ENCODE assay signal across 26 mouse cellular contexts in the genomic region with DNA sequence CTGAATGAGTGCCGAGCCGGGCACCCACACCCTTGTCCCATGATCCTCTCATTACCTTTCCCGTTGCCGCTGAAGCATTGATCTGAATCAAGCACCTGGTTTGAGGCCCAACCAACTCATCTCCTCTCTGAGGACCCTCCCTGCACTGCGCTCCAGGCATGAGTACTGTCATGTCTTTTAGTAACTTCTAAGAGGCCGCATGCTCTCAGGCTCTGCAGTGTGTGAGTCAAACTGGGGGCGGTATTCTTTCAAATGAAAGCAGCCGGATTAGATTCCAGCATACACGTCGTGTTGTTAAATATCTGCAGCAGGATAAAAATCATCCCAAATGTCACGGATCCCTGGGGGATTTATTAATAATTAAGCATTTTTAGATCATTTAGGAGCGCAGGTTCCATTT.
DNase-seq lines count a peak whose midpoint lies in the region; ATAC-seq and TF ChIP-seq lines count a peak whose summit lies in the region.
"Had no signal": no experiment of that assay in that cellular context is flagged by ENCODE, and none has a peak within 500 bp of the region (broad histone marks: within the 10 kb centered on the region; RNA-seq: fewer than 3 reads in every experiment).

No protein-coding gene starts in this region.

- peaks cover 9% of the 10 kb centered on the region for H3K4me1 ChIP-seq in forebrain, embryonic 11.5 days (replicated peaks; ENCODE audit: control insufficient read depth, insufficient read depth, low read length)
- peaks cover 29% of the 10 kb centered on the region for H3K4me1 ChIP-seq in forebrain, embryonic 13.5 days
- H3K4me1 ChIP-seq in liver, embryonic 11.5 days (replicated peaks; ENCODE audit: control insufficient read depth, insufficient read depth, low read length): no peaks in the 10 kb centered on the region
- peaks cover 13% of the 10 kb centered on the region for H3K4me1 ChIP-seq in liver, postnatal 0 days (ENCODE audit: insufficient read depth)

- no peak overlapping the region for H3K4me2 ChIP-seq in forebrain, embryonic 11.5 days (ENCODE audit: low read depth, low read length, severe bottlenecking)
- H3K4me2 ChIP-seq in forebrain, embryonic 13.5 days: no peak overlapping the region
- H3K4me2 ChIP-seq in liver, embryonic 11.5 days: no peak overlapping the region
- no peak overlapping the region for H3K4me2 ChIP-seq in liver, postnatal 0 days (ENCODE audit: low read depth, low read length)
- H3K4me2 ChIP-seq: heart, embryonic 11.5 days; hindbrain, embryonic 14.5 days; limb, embryonic 12.5 days; liver, embryonic 12.5 days; stomach, embryonic 15.5 days had no signal

- no peak for TF ChIP-seq EP300 in liver, postnatal 0 days (IDR thresholded peaks at IDR 0.05; ENCODE audit: low read depth)

- ATAC-seq in forebrain, embryonic 11.5 days (replicated peaks; ENCODE audit: low FRiP score): no peak
- ATAC-seq in forebrain, embryonic 13.5 days: no peak
- ATAC-seq in liver, embryonic 11.5 days (replicated peaks; ENCODE audit: low FRiP score): no peak
- ATAC-seq in liver, postnatal 0 days: no peak
- ATAC-seq: liver, embryonic 12.5 days had no signal

- no peak overlapping the region for H3K9ac ChIP-seq in forebrain, embryonic 11.5 days (ENCODE audit: low read length)
- no peak overlapping the region for H3K9ac ChIP-seq in forebrain, embryonic 13.5 days
- no peak overlapping the region for H3K9ac ChIP-seq in liver, embryonic 11.5 days (ENCODE audit: low read depth, low read length)
- no peak overlapping the region for H3K9ac ChIP-seq in liver, postnatal 0 days (replicated peaks)
- H3K9ac ChIP-seq: hindbrain, embryonic 14.5 days; limb, embryonic 12.5 days; liver, embryonic 12.5 days; stomach, embryonic 15.5 days had no signal

- no peak overlapping the region for H3K4me3 ChIP-seq in forebrain, embryonic 11.5 days (ENCODE audit: low read depth, low read length)
- no peak overlapping the region for H3K4me3 ChIP-seq in forebrain, embryonic 13.5 days
- H3K4me3 ChIP-seq in liver, embryonic 11.5 days (ENCODE audit: low read depth, low read length): no peak overlapping the region
- H3K4me3 ChIP-seq in liver, postnatal 0 days (ENCODE audit: low read depth, low read length): no peak overlapping the region
- H3K4me3 ChIP-seq: limb, embryonic 12.5 days; liver, embryonic 12.5 days; myocyte; stomach, embryonic 15.5 days had no signal

- DNase-seq in forebrain, embryonic 11.5 days (ENCODE audit: low spot score): peak; percentile 14
- peak; percentile 25 for DNase-seq in liver, embryonic 11.5 days (ENCODE audit: low spot score)
- DNase-seq in liver, postnatal 0 days: no peak
- DNase-seq in right cerebral cortex, adult 2 months (ENCODE audit: low spot score in 2 of 2): peak; percentile 32 to 39
- no peak for DNase-seq in right cerebral cortex, postnatal 10 days (ENCODE audit: low spot score in 2 of 2)
- no peak for DNase-seq in left cerebral cortex, postnatal 10 days (ENCODE audit: extremely low spot score in 1 of 2, low spot score in 2 of 2)
- DNase-seq: adrenal gland, postnatal 10 days; cerebellum, adult 8-10 months; cerebellum, postnatal 36 days; embryo, embryonic 11 days; heart, postnatal 10 days; kidney, adult 2 months; lung, adult 2 months; lung, postnatal 14 days; midbrain, embryonic 14.5 days; right cerebral cortex, postnatal 4 days; thymus, adult 18-20 months; thymus, postnatal 4 days had no signal

- H3K27me3 ChIP-seq in forebrain, embryonic 11.5 days (ENCODE audit: control insufficient read depth, insufficient read depth, low read length): no peaks in the 10 kb centered on the region
- H3K27me3 ChIP-seq in forebrain, embryonic 13.5 days: no peaks in the 10 kb centered on the region
- no peaks in the 10 kb centered on the region for H3K27me3 ChIP-seq in liver, embryonic 11.5 days (replicated peaks; ENCODE audit: control insufficient read depth, insufficient read depth, low read length)
- H3K27me3 ChIP-seq in liver, postnatal 0 days (ENCODE audit: insufficient read depth, low read length): no peaks in the 10 kb centered on the region
- H3K27me3 ChIP-seq: limb, embryonic 12.5 days; liver, embryonic 12.5 days; stomach, embryonic 15.5 days had no signal

- no peak for TF ChIP-seq CTCF in liver, postnatal 0 days (IDR thresholded peaks at IDR 0.05; ENCODE audit: low read depth)

- intact Hi-C loops in left cerebral cortex, postnatal 10 days (cut with DNase I): no loop called here

- H3K36me3 ChIP-seq in forebrain, embryonic 11.5 days (ENCODE audit: control insufficient read depth, insufficient read depth, low read length): no peaks in the 10 kb centered on the region
- no peaks in the 10 kb centered on the region for H3K36me3 ChIP-seq in forebrain, embryonic 13.5 days (ENCODE audit: poor library complexity, severe bottlenecking)
- no peaks in the 10 kb centered on the region for H3K36me3 ChIP-seq in liver, embryonic 11.5 days (ENCODE audit: control insufficient read depth, insufficient read depth, low read length)
- H3K36me3 ChIP-seq in liver, postnatal 0 days (replicated peaks; ENCODE audit: insufficient read depth, low read length): no peaks in the 10 kb centered on the region
- H3K36me3 ChIP-seq: limb, embryonic 12.5 days; liver, embryonic 12.5 days; stomach, embryonic 15.5 days had no signal

- 84% methylated on average over 12 of the region's 12 CpGs for WGBS in forebrain, embryonic 11.5 days
- WGBS in forebrain, embryonic 13.5 days: 76% methylated on average over 12 of the region's 12 CpGs
- WGBS in liver, embryonic 11.5 days: 85% methylated on average over 12 of the region's 12 CpGs
- WGBS in liver, postnatal 0 days (ENCODE audit: insufficient replicate concordance): 84% methylated on average over 12 of the region's 12 CpGs

- no peaks in the 10 kb centered on the region for H3K9me3 ChIP-seq in forebrain, embryonic 11.5 days (ENCODE audit: control insufficient read depth, low read length)
- H3K9me3 ChIP-seq in forebrain, embryonic 13.5 days (replicated peaks): no peaks in the 10 kb centered on the region
- no peaks in the 10 kb centered on the region for H3K9me3 ChIP-seq in liver, embryonic 11.5 days (ENCODE audit: control insufficient read depth, low read length)
- no peaks in the 10 kb centered on the region for H3K9me3 ChIP-seq in liver, postnatal 0 days (ENCODE audit: low read length)
- H3K9me3 ChIP-seq: limb, embryonic 12.5 days; liver, embryonic 12.5 days; stomach, embryonic 15.5 days had no signal

- no peak overlapping the region for H3K27ac ChIP-seq in forebrain, embryonic 11.5 days (ENCODE audit: low read depth, low read length)
- no peak overlapping the region for H3K27ac ChIP-seq in forebrain, embryonic 13.5 days
- no peak overlapping the region for H3K27ac ChIP-seq in liver, embryonic 11.5 days (ENCODE audit: low read depth, low read length)
- no peak overlapping the region for H3K27ac ChIP-seq in liver, postnatal 0 days (ENCODE audit: low read depth)
- H3K27ac ChIP-seq: hindbrain, embryonic 14.5 days; kidney, postnatal 0 days; limb, embryonic 12.5 days; liver, embryonic 12.5 days; stomach, embryonic 15.5 days had no signal

Comparison
In these comparisons a context has a peak if more than half of its experiments do, and no peak if none do; other contexts are left out.
1. DNase-seq: peak in forebrain, embryonic 11.5 days (single experiment), liver, embryonic 11.5 days (single experiment) and right cerebral cortex, adult 2 months (2 of 2); none in liver, postnatal 0 days (single experiment), right cerebral cortex, postnatal 10 days (0 of 2) and left cerebral cortex, postnatal 10 days (0 of 2).